Mouse (Mus musculus) retina, postnatal 7 days (tissue): Measurements from ENCODE around the gene Adcy4.

Source experiments
- DNase-seq: peaks from one replicate; pipeline ENCODE4 v3.0.0-alpha.2; 2012; ENCODE audit warnings: low read depth, low spot score

The Adcy4 gene

GRCm38 (mm10) chr14:55788256-55789050 is 4.6 kb upstream of the Adcy4 start, which contains the start of gene Ripk3:
TSS of gene Ripk3 (minus strand) at chr14:55788865.
- DNase-seq, result no peak

GRCm38 (mm10) chr14:55787731-55788130 is 3.8 kb upstream of the Adcy4 start:
- DNase-seq, result no peak

- no peak for DNase-seq
These were observed 1.3 kb upstream of the Adcy4 start for GRCm38 (mm10) chr14:55785195-55785594.

GRCm38 (mm10) chr14:55783171-55783957 is 531 bp downstream of the Adcy4 start:
- DNase-seq, result no peak

DNA sequence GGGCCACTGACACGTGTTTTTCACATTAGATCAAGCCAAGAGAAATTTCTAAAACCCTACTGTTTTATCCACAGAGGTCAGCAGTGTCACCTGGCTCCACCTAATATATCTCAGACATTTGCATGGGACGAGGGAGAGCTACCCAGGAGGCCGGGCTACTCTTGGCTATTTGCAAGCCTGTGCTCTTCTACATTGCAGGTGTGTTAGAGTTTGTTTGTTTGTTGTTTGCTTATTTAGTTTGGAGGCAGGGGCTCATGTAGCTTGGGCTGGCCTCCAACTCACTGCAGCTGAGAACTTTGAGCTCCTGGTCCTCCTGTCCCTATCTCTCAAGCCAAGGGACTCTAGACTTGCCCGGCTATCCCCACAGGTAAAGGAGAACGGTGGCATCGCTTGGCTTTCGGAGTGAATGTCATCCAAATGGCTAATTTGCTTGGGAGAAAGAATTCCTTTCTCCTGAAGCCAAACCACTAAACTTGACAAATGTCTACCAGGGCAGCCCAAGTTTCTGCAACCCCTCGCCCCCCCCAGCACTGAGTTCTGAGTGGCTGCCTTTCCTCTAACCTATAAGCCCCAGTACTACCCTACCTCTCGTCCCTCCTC is 1.4 kb downstream of the Adcy4 start:
- no peak for DNase-seq

- peak; percentile 61 for DNase-seq
These were observed 2.6 kb downstream of the Adcy4 start for GRCm38 (mm10) chr14:55781310-55781709.

DNA sequence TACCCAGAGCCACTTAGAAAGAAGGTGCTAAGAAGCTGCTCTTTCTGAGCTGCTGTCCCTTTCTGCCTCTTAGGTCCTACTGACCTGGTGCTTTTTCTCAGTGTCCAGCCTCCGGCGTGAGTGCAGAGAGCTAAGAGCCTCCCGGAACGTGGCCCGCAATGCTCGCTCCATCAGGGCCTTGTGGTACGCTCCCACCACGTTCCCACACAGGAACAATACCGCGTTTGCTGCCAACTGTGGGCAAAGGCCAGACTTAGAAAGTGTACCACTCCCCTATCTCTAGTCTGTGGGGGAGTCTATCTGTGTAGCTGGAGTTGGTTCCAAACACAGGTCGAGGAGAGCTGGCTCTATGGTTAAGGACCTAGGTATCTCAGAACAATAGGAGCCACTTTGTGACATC is 3.2 kb downstream of the Adcy4 start:
- DNase-seq, result no peak

GRCm38 (mm10) chr14:55779656-55780055 is 4.2 kb downstream of the Adcy4 start:
- DNase-seq, result no peak

GRCm38 (mm10) chr14:55778686-55779085 is 5.2 kb downstream of the Adcy4 start:
- DNase-seq, result no peak

- no peak for DNase-seq
These were observed 6.1 kb downstream of the Adcy4 start for GRCm38 (mm10) chr14:55777806-55778205.

GRCm38 (mm10) chr14:55777176-55777575 is 6.7 kb downstream of the Adcy4 start:
- no peak for DNase-seq

GRCm38 (mm10) chr14:55776711-55777110 is 7.2 kb downstream of the Adcy4 start:
- no peak for DNase-seq

DNA sequence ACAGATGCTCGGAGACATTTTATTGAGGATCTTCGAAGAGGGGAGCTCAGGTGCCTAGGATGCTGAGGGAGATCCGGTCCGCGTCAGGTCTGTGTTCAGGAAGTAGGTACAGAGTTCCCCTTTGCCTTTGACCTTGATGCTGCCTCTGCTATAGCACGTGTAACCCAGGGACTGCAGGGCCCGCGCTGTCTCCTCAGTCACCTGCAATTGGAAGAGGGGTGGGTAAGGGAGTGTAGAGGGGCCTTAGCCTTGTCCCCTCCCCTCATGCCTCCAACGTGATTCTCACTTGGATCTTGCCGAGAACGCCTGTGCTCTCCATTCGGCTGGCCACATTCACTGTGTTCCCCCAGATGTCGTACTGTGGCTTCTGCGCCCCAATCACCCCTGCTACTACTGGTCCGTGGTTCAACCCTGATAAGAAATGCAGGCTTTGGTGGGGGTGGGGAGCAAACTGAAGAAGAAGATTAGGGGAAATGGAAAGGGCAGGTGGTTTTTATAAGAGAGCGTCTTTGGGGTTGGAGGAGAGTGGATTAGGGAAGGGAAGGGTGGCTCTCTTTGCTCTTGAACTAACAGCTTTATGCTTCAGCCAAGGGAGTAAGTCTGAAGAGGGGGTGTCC is 14.7 kb downstream of the Adcy4 start:
- DNase-seq, result no peak

- no peak for DNase-seq
These were observed 15.3 kb downstream of the Adcy4 start for GRCm38 (mm10) chr14:55768555-55768954.

DNA sequence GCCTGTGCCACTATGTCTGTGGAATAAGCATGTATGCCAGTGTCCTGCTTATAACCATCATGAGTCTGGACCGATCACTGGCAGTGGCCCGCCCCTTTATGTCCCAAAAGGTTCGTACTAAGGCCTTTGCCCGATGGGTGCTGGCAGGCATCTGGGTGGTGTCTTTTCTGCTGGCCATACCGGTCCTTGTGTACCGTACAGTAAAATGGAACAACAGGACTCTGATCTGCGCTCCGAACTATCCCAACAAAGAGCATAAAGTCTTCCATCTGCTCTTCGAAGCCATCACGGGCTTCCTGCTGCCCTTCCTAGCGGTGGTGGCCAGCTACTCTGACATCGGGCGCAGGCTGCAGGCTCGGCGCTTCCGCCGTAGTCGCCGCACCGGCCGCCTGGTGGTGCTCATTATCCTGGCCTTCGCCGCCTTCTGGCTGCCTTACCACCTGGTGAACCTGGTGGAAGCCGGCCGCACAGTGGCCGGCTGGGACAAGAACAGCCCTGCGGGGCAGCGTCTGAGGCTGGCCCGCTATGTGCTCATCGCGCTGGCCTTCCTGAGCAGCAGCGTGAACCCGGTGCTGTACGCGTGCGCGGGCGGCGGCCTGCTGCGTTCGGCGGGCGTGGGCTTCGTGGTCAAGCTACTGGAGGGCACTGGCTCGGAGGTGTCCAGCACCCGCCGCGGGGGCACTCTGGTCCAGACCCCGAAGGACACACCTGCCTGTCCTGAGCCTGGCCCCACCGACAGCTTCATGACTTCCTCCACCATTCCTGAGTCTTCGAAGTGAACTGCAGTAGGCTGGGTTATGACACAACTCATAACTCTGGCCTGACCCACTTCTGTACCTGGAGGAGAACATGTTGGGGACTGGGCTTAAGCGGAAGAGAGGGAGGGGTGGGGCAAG is 16.1 kb downstream of the Adcy4 start:
- DNase-seq, result peak; percentile 46

GRCm38 (mm10) chr14:55765696-55766095 is 18.2 kb downstream of the Adcy4 start, which contains the start of gene Ltb4r1:
TSS of gene Ltb4r1 (plus strand) at chr14:55765962.
- DNase-seq, result no peak

GRCm38 (mm10) chr14:55763166-55763565 is 20.7 kb downstream of the Adcy4 start:
- no peak for DNase-seq

DNA sequence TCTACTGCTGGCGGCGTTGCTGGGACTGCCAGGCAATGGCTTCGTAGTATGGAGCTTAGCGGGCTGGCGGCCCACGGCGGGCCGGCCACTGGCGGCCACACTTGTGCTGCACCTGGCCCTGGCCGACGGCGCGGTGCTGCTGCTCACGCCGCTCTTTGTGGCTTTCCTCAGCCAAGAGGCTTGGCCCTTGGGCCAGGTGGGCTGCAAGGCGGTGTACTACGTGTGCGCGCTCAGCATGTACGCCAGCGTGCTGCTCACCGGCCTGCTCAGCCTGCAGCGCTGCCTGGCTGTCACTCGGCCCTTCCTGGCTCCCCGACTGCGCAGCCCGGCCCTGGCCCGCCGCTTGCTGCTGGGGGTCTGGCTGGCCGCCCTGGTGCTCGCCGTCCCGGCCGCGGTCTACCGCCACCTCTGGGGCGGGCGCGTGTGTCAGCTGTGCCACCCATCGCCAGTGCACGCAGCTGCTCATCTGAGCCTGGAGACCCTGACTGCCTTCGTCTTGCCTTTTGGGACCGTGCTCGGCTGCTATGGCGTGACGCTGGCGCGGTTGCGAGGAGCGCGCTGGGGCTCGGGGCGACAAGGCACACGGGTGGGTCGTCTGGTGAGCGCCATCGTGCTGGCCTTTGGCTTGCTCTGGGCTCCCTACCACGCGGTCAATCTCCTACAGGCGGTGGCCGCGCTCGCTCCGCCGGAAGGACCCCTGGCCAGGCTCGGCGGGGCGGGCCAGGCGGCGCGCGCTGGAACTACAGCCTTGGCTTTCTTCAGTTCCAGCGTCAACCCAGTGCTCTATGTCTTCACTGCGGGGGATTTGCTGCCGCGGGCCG is 21.7 kb downstream of the Adcy4 start:
- DNase-seq, result no peak

DNA sequence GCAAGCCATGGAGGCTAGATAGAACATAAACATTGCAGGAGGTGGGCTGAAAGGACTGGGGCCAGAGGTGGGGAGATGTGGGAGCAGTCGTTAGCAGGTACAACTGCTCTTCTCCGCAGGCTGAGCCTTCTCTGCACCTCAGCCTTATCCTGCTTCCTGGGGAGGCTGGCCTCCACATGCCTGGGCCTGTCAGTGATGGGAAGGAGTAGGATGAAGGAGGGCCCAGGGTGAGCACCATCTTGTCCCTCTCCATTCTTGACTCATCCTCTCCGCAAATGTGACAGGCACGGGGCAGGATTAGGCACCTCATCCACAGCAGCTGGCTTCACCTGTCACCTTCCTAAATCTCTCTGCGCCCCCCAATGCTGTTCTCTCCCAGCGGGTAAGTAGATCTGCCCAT is 22.7 kb downstream of the Adcy4 start, which contains the start of gene Ltb4r2:
Gene Ltb4r2, plus strand, starts transcription at position 266 of the 400 bp plus-strand sequence.
- no peak for DNase-seq

DNA sequence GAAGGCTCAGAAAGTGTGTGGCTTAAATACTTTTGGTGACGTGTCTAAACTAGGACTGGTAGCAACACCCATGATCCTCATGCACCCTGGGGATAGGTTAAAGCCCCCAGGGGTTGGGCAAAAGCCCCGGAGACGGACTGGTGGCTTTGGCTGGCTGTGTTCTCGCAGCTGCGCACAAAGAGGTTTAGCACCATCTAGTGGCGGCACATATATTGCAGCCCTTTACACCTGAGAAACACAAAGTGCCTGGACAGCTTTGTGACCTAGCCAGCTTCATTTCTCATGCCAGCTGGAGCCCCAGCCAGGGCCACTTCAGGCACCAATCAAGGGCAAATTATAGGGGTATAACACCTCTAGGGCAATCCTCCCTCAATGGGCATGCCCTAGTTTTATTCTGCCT is 23.7 kb downstream of the Adcy4 start:
- DNase-seq, result peak; percentile 60
